ENCODE assay signal across 13 mouse cellular contexts in genomic region chr6:16999451-17000139, GRCm38 (mm10).
DNase-seq lines count a peak whose midpoint lies in the region; ATAC-seq lines count a peak whose summit lies in the region.
"Had no signal": no experiment of that assay in that cellular context is flagged by ENCODE, and none has a peak within 500 bp of the region (broad histone marks: within the 10 kb centered on the region; RNA-seq: fewer than 3 reads in every experiment).

No protein-coding gene starts in this region.

- H3K4me2 ChIP-seq in hindbrain, embryonic 13.5 days = peak overlapping the region; percentile 49
- peak overlapping the region; percentile 16 for H3K4me2 ChIP-seq in midbrain, embryonic 12.5 days (replicated peaks)
- H3K4me2 ChIP-seq: heart, embryonic 13.5 days had no signal

- 47% methylated on average over 21 of the region's 21 CpGs for WGBS in hindbrain, embryonic 13.5 days
- WGBS in hindbrain, embryonic 10.5 days = 70% methylated on average over 21 of the region's 21 CpGs
- 64% methylated on average over 21 of the region's 21 CpGs for WGBS in midbrain, embryonic 12.5 days

- no peaks in the 10 kb centered on the region for H3K9me3 ChIP-seq in hindbrain, embryonic 13.5 days
- peaks cover 4% of the 10 kb centered on the region; the same call in 1 of the 2 replicates for H3K9me3 ChIP-seq in hindbrain, embryonic 10.5 days
- H3K9me3 ChIP-seq in midbrain, embryonic 12.5 days = no peaks in the 10 kb centered on the region
- H3K9me3 ChIP-seq: heart, embryonic 13.5 days had no signal

- ATAC-seq in hindbrain, embryonic 13.5 days (ENCODE audit: low FRiP score) = peak; percentile 71
- ATAC-seq in erythroid progenitor cell, adult 5-6 weeks (replicated peaks; ENCODE audit: low FRiP score, poor library complexity, severe bottlenecking) = 0 out of 2 replicates have a peak, but pooled peaks have one; percentile 30
- peak; percentile 47; the same call in 1 of the 2 replicates for ATAC-seq in midbrain, embryonic 12.5 days (ENCODE audit: low FRiP score, low read depth)

- no peak overlapping the region for H3K27ac ChIP-seq in hindbrain, embryonic 13.5 days
- no peak overlapping the region for H3K27ac ChIP-seq in hindbrain, embryonic 10.5 days
- no peak overlapping the region for H3K27ac ChIP-seq in midbrain, embryonic 12.5 days (replicated peaks)
- H3K27ac ChIP-seq: heart, embryonic 13.5 days; kidney, postnatal 0 days had no signal

- no peak for DNase-seq in hindbrain, embryonic 10.5 days (ENCODE audit: low spot score)
- DNase-seq in NIH3T3 (ENCODE audit: low read depth) = peak; percentile 9
- DNase-seq in T-cell, adult 2 months (ENCODE audit: low spot score) = no peak
- no peak for DNase-seq in thymus, postnatal 0 days (ENCODE audit: low spot score)
- no peak for DNase-seq in layer of hippocampus, postnatal 36 days
- DNase-seq: cerebellum, adult 9-10 months; liver; spleen, adult 18-20 months had no signal

- no peaks in the 10 kb centered on the region for H3K36me3 ChIP-seq in hindbrain, embryonic 13.5 days
- no peaks in the 10 kb centered on the region for H3K36me3 ChIP-seq in hindbrain, embryonic 10.5 days
- H3K36me3 ChIP-seq in midbrain, embryonic 12.5 days = no peaks in the 10 kb centered on the region
- H3K36me3 ChIP-seq: heart, embryonic 13.5 days had no signal

- peak overlapping the region; percentile 49; the same call in 1 of the 2 replicates for H3K9ac ChIP-seq in hindbrain, embryonic 13.5 days
- no peak overlapping the region for H3K9ac ChIP-seq in midbrain, embryonic 12.5 days (replicated peaks)
- H3K9ac ChIP-seq: heart, embryonic 13.5 days had no signal

- peak overlapping the region; percentile 29 for H3K4me3 ChIP-seq in hindbrain, embryonic 13.5 days
- H3K4me3 ChIP-seq in hindbrain, embryonic 10.5 days = no peak overlapping the region
- H3K4me3 ChIP-seq in midbrain, embryonic 12.5 days = no peak overlapping the region
- H3K4me3 ChIP-seq: heart, embryonic 13.5 days had no signal

- H3K4me1 ChIP-seq in hindbrain, embryonic 13.5 days (replicated peaks) = peaks cover 14% of the 10 kb centered on the region
- H3K4me1 ChIP-seq in hindbrain, embryonic 10.5 days (replicated peaks) = peaks cover 9% of the 10 kb centered on the region; the same call in 1 of the 2 replicates
- peaks cover 5% of the 10 kb centered on the region for H3K4me1 ChIP-seq in midbrain, embryonic 12.5 days
- H3K4me1 ChIP-seq: heart, embryonic 13.5 days had no signal

- peaks cover 11% of the 10 kb centered on the region; the same call in 1 of the 2 replicates for H3K27me3 ChIP-seq in hindbrain, embryonic 13.5 days
- no peaks in the 10 kb centered on the region for H3K27me3 ChIP-seq in hindbrain, embryonic 10.5 days (ENCODE audit: insufficient read depth, poor library complexity, severe bottlenecking)
- peaks cover 4% of the 10 kb centered on the region; the same call in 1 of the 2 replicates for H3K27me3 ChIP-seq in midbrain, embryonic 12.5 days
